Mouse (Mus musculus) lung, adult 2 months (tissue): ENCODE data around the gene Arntl. TPM values are rescaled to one million over a fixed set of nuclear protein-coding genes. Genes with fewer than 3 reads are reported as not detected.

Experiments
- DNase-seq: peaks from one replicate; pipeline ENCODE4 v3.0.0; 2022
- H3K4me1 ChIP-seq: fragments of 200-500 bp; 2 replicates; pipeline ENCODE4 v1.6.1; 2011; ENCODE audit warnings: low read length; ENCODE audit not compliant: control insufficient read depth, insufficient read depth
- H3K4me3 ChIP-seq: fragments of 200-500 bp; replicated peaks from 2 replicates; pipeline ENCODE3; 2011; ENCODE audit warnings: low read depth, mild to moderate bottlenecking, control low read depth, low read length; ENCODE audit errors: extremely low read depth
- CTCF ChIP-seq: fragments of 200-500 bp; IDR thresholded peaks from 2 replicates; pipeline ENCODE4 v1.5.1; 2011; ENCODE audit warnings: mild to moderate bottlenecking, low read length, control low read depth; ENCODE audit not compliant: insufficient read depth
- POLR2A ChIP-seq: fragments of 200-500 bp; IDR thresholded peaks from 2 replicates; pipeline ENCODE4 v1.6.1; 2011; ENCODE audit warnings: low read depth, mild to moderate bottlenecking, control low read depth, low read length, borderline replicate concordance; ENCODE audit errors: extremely low read depth
- WGBS: fragments of 180-500 bp; shearing (Covaris S2); methylation state at CpG from one replicate; pipeline ENCODE4 v1.1.7; 2018; 5-methylcytosine and 5-hydroxymethylcytosine counted together
- polyA plus RNA-seq: library from polyadenylated mRNA; depleted of rRNA; stranded (reverse); fragments of >200 nt; gene quantifications from 2 replicates; pipeline ENCODE4 v1.2.3, GENCODE M21; 2012

Gene Arntl
- polyA plus RNA-seq, 1 experiment: 15.8 TPM

GRCm38 (mm10) chr7:113186041-113186800 lies 21.0 kb upstream of the Arntl start:
- TF ChIP-seq CTCF (no peak), POLR2A (no peak)
- DNase-seq: no peak
- 42% methylated on average over 10 of the region's 10 CpGs for WGBS
- H3K4me1 ChIP-seq: peaks cover 5% of the 10 kb centered on the region
- no peak overlapping the region for H3K4me3 ChIP-seq

- DNase-seq: no peak
- no peak overlapping the region for H3K4me3 ChIP-seq
- TF ChIP-seq CTCF (no peak), POLR2A (no peak)
- 44% methylated on average over 2 of the region's 2 CpGs for WGBS
- peaks cover 5% of the 10 kb centered on the region for H3K4me1 ChIP-seq
Measured at GRCm38 (mm10) chr7:113188091-113188490, 19.2 kb upstream of the Arntl start.

- Histone ChIP-seq H3K4me1 (peaks cover 5% of the 10 kb centered on the region), H3K4me3 (no peak overlapping the region)
- no peak for TF ChIP-seq CTCF
- no peak for TF ChIP-seq POLR2A
- WGBS: 73% methylated on average over 9 of the region's 9 CpGs
- DNase-seq: no peak
Measured at GRCm38 (mm10) chr7:113188566-113188965, 18.7 kb upstream of the Arntl start.

DNA sequence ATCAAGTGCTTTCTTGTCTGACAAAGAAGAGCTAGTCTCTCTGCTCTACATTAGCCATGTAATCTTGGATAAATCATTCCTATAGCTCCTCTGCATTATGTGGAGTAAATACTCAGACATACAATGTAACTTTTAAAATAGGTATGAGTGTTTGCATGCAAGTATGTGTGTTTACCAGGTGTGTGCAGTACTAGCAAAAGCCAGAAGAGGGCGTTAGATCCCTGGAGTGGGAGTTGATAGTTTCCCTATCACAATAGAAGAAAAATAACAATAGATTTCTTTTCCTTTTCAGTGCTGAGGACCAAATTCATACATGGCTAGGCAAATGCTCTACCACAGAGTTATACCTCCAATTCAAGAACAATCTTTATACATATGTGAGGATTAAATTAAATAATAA lies 15.5 kb upstream of the Arntl start:
- 66% methylated on average over 1 of the region's 1 CpGs for WGBS
- TF ChIP-seq CTCF (no peak), POLR2A (no peak)
- no peak for DNase-seq
- no peaks in the 10 kb centered on the region for H3K4me1 ChIP-seq
- H3K4me3 ChIP-seq: no peak overlapping the region

DNA sequence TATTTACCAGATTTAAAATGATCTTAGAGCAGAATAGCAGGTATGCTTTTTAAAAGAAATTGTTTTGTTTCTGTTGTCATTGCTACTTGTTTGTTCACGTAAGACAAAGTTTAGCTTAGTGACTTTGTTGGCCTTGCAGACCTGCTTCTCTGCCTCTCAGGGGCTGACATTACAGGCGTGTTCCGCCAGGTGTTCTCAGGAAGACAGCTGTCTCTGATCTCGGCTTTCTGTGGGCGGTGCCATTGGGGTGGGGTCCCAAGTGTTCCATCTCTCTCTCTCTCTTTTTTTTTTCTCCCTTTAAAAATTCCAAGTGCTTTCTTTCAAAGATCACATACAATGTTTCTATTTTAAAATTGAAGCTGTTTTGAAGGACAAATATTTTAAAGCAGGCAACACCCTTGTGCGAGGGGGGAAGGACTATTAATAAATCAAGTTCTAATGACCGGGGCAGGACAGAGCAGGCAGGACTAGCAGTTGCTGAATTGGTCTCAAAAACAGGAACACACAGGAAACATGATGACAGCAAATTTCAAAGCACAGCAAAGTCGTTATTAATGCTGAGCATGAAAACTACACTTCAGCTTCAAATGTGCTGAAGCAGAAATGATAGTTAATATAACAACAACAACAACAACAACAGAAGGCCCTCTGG lies 14.4 kb upstream of the Arntl start:
- no peaks in the 10 kb centered on the region for H3K4me1 ChIP-seq
- 25% methylated on average over 8 of the region's 8 CpGs for WGBS
- no peak for TF ChIP-seq CTCF
- no peak for TF ChIP-seq POLR2A
- H3K4me3 ChIP-seq: no peak overlapping the region
- DNase-seq: no peak

- TF ChIP-seq POLR2A: no peak
- no peak for TF ChIP-seq CTCF
- DNase-seq: no peak
- Histone ChIP-seq H3K4me1 (no peaks in the 10 kb centered on the region), H3K4me3 (no peak overlapping the region)
Measured at GRCm38 (mm10) chr7:113193872-113194271, 13.4 kb upstream of the Arntl start.

DNA sequence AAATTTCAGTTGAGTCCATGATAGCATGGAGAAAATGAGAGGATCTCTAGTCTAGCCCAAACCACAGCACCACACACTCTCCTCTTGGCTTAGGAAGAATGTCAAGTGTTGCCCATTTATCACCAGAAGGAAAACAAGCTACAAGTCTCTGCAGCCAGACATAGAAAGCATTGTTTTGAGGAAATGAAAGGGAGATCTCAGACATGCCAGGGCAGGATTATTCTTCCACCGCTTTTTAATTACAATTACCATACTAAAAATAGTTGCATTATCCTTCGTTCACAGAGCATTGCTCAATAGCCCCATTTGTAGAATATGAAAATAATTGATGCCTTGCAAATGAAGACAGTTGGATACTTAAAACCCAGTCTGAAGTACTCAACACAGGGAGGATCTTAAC lies 12.0 kb upstream of the Arntl start:
- no peak for TF ChIP-seq CTCF
- TF ChIP-seq POLR2A: no peak
- Histone ChIP-seq H3K4me1 (no peaks in the 10 kb centered on the region), H3K4me3 (no peak overlapping the region)
- WGBS: 34% methylated on average over 2 of the region's 2 CpGs
- DNase-seq: no peak

GRCm38 (mm10) chr7:113196171-113196570 lies 11.1 kb upstream of the Arntl start:
- TF ChIP-seq CTCF (no peak), POLR2A (no peak)
- 72% methylated on average over 3 of the region's 3 CpGs for WGBS
- no peak for DNase-seq
- Histone ChIP-seq H3K4me1 (no peaks in the 10 kb centered on the region), H3K4me3 (no peak overlapping the region)

GRCm38 (mm10) chr7:113197161-113197775 lies 10.0 kb upstream of the Arntl start:
- Histone ChIP-seq H3K4me1 (no peaks in the 10 kb centered on the region), H3K4me3 (no peak overlapping the region)
- 22% methylated on average over 10 of the region's 10 CpGs for WGBS
- peak; percentile 13 for DNase-seq
- TF ChIP-seq POLR2A: no peak
